Mouse (Mus musculus) forebrain, embryonic 12.5 days (tissue): ENCODE measurements around the gene Phf5a. TPM values are rescaled to one million over a fixed set of nuclear protein-coding genes. Genes with fewer than 3 reads are reported as not detected.

Experiments used
- ATAC-seq: fragments of 200-750 bp; cut with Nextera tagmentation; 2 replicates; pipeline ENCODE4 v1.8.0; 2017; ENCODE audit warnings: moderate TSS enrichment; ENCODE audit not compliant: low FRiP score
- H3K27ac ChIP-seq: fragments of 300-500 bp; sonication (generic); 2 replicates; pipeline ENCODE4 v1.5.1; 2016; ENCODE audit warnings: mild to moderate bottlenecking
- H3K27me3 ChIP-seq: fragments of 300-500 bp; sonication (generic); 2 replicates; pipeline ENCODE4 v1.6.1; 2016; ENCODE audit warnings: mild to moderate bottlenecking
- H3K36me3 ChIP-seq: fragments of 300-500 bp; sonication (generic); replicated peaks from 2 replicates; pipeline ENCODE4 v1.6.1; 2016; ENCODE audit warnings: mild to moderate bottlenecking
- H3K4me1 ChIP-seq: fragments of 300-500 bp; sonication (generic); 2 replicates; pipeline ENCODE4 v1.6.1; 2016
- H3K4me2 ChIP-seq: fragments of 300-500 bp; sonication (generic); 2 replicates; pipeline ENCODE4 v1.6.1; 2016; ENCODE audit warnings: mild to moderate bottlenecking, moderate library complexity
- H3K4me3 ChIP-seq: fragments of 300-500 bp; sonication (generic); replicated peaks from 2 replicates; pipeline ENCODE4 v1.5.1; 2016; ENCODE audit warnings: mild to moderate bottlenecking
- H3K9ac ChIP-seq: fragments of 300-500 bp; sonication (generic); 2 replicates; pipeline ENCODE4 v1.6.1; 2016; ENCODE audit warnings: mild to moderate bottlenecking
- H3K9me3 ChIP-seq: fragments of 300-500 bp; sonication (generic); 2 replicates; pipeline ENCODE4 v1.6.1; 2016
- WGBS: fragments of 180-500 bp; shearing (Covaris S2); methylation state at CpG from one replicate; pipeline ENCODE4 v1.1.7; 2016; 5-methylcytosine and 5-hydroxymethylcytosine counted together
- polyA plus RNA-seq: library from polyadenylated mRNA; unstranded; fragments of >200 nt; fragmentation: Nextera tagmentation; extraction: Ambion mirVana; gene quantifications from 2 replicates; pipeline ENCODE4 v1.2.1, GENCODE M21; 2016

The Phf5a gene
- polyA plus RNA-seq, 1 experiment from 2014 or later, result 140 TPM

- H3K27ac ChIP-seq, result no peak overlapping the region
- no peaks in the 10 kb centered on the region for H3K27me3 ChIP-seq
- H3K4me1 ChIP-seq, result peaks cover 4% of the 10 kb centered on the region
- peaks cover 36% of the 10 kb centered on the region for H3K36me3 ChIP-seq
- H3K4me2 ChIP-seq, result no peak overlapping the region
- no peak for ATAC-seq
- WGBS, result 66% methylated on average over 2 of the region's 2 CpGs
- no peak overlapping the region for H3K4me3 ChIP-seq
- H3K9ac ChIP-seq, result no peak overlapping the region
- H3K9me3 ChIP-seq, result no peaks in the 10 kb centered on the region
These were observed 42.5 kb downstream of the Phf5a start for GRCm38 (mm10) chr15:81829208-81829580.

DNA sequence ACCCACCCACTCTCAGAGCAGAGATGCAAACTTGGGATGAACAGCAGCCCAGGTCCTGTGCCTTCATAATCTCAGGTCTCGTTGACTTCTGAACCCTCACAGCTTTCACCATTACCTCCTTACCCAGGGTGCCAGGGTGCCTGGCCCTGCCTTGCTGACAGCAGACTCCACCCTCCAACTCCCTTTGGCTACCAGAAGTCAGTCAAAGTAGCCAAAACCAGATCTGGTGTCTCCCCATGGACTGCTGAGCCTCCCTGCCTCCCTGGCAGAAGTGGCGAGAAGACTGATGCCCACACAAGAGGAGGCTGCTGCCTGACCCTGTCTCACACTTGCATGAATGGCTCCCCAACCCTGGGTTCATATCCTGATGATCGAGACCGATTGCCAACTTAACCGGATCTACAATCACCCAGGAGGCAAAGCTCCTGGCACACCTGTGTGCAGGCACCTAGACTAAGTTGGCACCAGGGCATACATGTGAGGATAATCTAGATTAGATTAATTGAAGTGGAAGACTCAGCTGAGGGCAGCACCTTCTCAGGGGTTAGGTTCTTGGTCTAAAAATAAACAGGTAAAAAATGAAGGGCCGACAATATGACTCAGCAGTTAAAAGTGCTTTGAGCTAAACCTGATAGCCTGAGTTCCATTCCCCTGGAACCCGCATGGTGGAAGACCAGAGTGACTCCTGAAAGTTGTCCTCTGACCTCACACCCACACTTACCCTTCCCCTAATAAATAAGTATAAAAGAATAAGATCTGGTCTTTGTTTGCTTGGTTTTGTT lies 43.1 kb downstream of the Phf5a start:
- WGBS, result 88% methylated on average over 7 of the region's 7 CpGs
- H3K9ac ChIP-seq, result no peak overlapping the region
- no peaks in the 10 kb centered on the region for H3K9me3 ChIP-seq
- H3K36me3 ChIP-seq, result peaks cover 42% of the 10 kb centered on the region
- no peak overlapping the region for H3K4me2 ChIP-seq
- H3K27ac ChIP-seq, result no peak overlapping the region
- no peak overlapping the region for H3K4me3 ChIP-seq
- peaks cover 4% of the 10 kb centered on the region for H3K4me1 ChIP-seq
- ATAC-seq, result no peak
- H3K27me3 ChIP-seq, result no peaks in the 10 kb centered on the region

DNA sequence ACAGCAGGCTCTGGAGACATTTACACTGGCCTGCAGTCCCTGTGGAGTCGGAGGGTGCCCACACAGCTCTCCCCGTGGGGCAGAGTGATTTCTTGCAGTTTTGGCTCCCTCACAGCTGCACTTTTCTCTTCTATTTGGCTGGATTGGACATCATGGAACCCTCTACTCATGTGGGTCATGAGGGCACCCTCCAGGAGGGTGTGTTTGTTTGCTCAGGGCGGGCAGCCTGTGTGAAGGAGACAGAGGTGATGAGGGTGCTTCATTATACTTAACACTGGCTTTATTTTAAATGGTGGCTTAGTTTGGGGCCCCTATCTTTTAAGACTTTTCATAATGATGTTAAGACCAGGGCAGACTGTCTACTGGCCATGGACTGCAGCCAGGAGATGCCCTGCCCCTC lies 46.9 kb downstream of the Phf5a start:
- Histone ChIP-seq H3K27ac (no peak overlapping the region), H3K9ac (no peak overlapping the region), H3K4me3 (no peak overlapping the region), H3K27me3 (no peaks in the 10 kb centered on the region), H3K4me1 (no peaks in the 10 kb centered on the region), H3K36me3 (peaks cover 74% of the 10 kb centered on the region), H3K9me3 (no peaks in the 10 kb centered on the region), H3K4me2 (no peak overlapping the region)
- no peak for ATAC-seq
- WGBS, result 86% methylated on average over 3 of the region's 3 CpGs

GRCm38 (mm10) chr15:81822631-81823030 lies 49.1 kb downstream of the Phf5a start:
- H3K4me2 ChIP-seq, result no peak overlapping the region
- no peak overlapping the region for H3K27ac ChIP-seq
- H3K9me3 ChIP-seq, result no peaks in the 10 kb centered on the region
- peaks cover 90% of the 10 kb centered on the region for H3K36me3 ChIP-seq
- WGBS, result 92% methylated on average over 3 of the region's 3 CpGs
- ATAC-seq, result no peak
- no peak overlapping the region for H3K4me3 ChIP-seq
- H3K9ac ChIP-seq, result no peak overlapping the region
- no peaks in the 10 kb centered on the region for H3K4me1 ChIP-seq
- H3K27me3 ChIP-seq, result no peaks in the 10 kb centered on the region

DNA sequence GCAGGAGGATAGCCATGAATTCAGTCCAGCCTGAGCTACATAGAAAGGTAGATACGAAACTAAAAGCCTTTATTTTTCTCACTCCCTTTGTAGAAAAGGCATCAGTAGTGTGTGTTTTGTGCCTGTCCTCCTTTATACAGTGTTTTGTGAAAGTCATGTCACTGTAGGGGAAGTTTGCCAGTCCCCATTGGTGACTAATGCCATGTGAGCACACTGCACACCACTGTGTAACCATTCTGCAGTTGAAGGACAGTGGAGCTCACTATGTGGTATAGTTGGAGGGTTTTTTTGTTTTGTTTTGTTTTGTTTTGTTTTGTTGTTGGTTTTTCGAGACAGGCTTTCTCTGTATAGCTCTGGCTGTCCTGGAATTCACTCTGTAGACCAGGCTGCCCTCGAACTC lies 53.3 kb downstream of the Phf5a start:
- H3K27me3 ChIP-seq, result no peaks in the 10 kb centered on the region
- no peak overlapping the region for H3K4me3 ChIP-seq
- H3K9me3 ChIP-seq, result no peaks in the 10 kb centered on the region
- H3K36me3 ChIP-seq, result peaks cover 73% of the 10 kb centered on the region
- no peak for ATAC-seq
- no peak overlapping the region for H3K9ac ChIP-seq
- no peak overlapping the region for H3K27ac ChIP-seq
- 84% methylated on average over 3 of the region's 3 CpGs for WGBS
- H3K4me2 ChIP-seq, result no peak overlapping the region
- peaks cover 10% of the 10 kb centered on the region for H3K4me1 ChIP-seq

GRCm38 (mm10) chr15:81814716-81815370 lies 56.9 kb downstream of the Phf5a start:
- H3K4me3 ChIP-seq, result no peak overlapping the region
- 94% methylated on average over 12 of the region's 12 CpGs for WGBS
- peaks cover 43% of the 10 kb centered on the region for H3K36me3 ChIP-seq
- H3K27me3 ChIP-seq, result no peaks in the 10 kb centered on the region
- H3K9ac ChIP-seq, result no peak overlapping the region
- ATAC-seq, result no peak
- H3K27ac ChIP-seq, result no peak overlapping the region
- peaks cover 33% of the 10 kb centered on the region for H3K4me1 ChIP-seq
- no peaks in the 10 kb centered on the region for H3K9me3 ChIP-seq
- no peak overlapping the region for H3K4me2 ChIP-seq

Other genes with a start within 250 kb of the Phf5a start
- 36.8 and 39.6 TPM in 2 replicates for gene L3mbtl2, start 208.0 kb downstream of the Phf5a start, polyA plus RNA-seq
- gene Chadl, start 174.6 kb downstream of the Phf5a start, polyA plus RNA-seq, result 5.0 TPM in 2 replicates
- gene Zc3h7b, start 126.9 kb downstream of the Phf5a start, polyA plus RNA-seq, result 45.8 and 51.3 TPM in 2 replicates
- 166 and 174 TPM in 2 replicates for gene Rangap1, start 126.4 kb downstream of the Phf5a start, polyA plus RNA-seq
- gene Tef, start 69.5 kb downstream of the Phf5a start, polyA plus RNA-seq, result 25.8 and 27.2 TPM in 2 replicates
- 24.4 and 24.8 TPM in 2 replicates for gene Tob2, start 13.1 kb downstream of the Phf5a start, polyA plus RNA-seq
- 184 and 185 TPM in 2 replicates for gene Aco2, start 398 bp upstream of the Phf5a start, polyA plus RNA-seq
- gene Polr3h, start 54.3 kb upstream of the Phf5a start, polyA plus RNA-seq, result 69.8 and 75.6 TPM in 2 replicates
- gene Csdc2, start 64.8 kb upstream of the Phf5a start, polyA plus RNA-seq, result 35.8 and 39.9 TPM in 2 replicates
- gene Pmm1, start 89.0 kb upstream of the Phf5a start, polyA plus RNA-seq, result 42.0 and 44.0 TPM in 2 replicates
- not detected in 2 replicates for gene 1700029P11Rik, start 108.6 kb upstream of the Phf5a start, polyA plus RNA-seq
- 58.5 and 64.4 TPM in 2 replicates for gene Xrcc6, start 115.9 kb upstream of the Phf5a start, polyA plus RNA-seq
- gene Desi1, start 162.0 kb upstream of the Phf5a start, polyA plus RNA-seq, result 39.2 and 40.7 TPM in 2 replicates
- gene Snu13, start 175.7 kb upstream of the Phf5a start, polyA plus RNA-seq, result 210 and 220 TPM in 2 replicates
- gene 4930407I10Rik, start 187.2 kb upstream of the Phf5a start, polyA plus RNA-seq, result 0.06 TPM in 1 of 2 replicates, not detected in the other
- gene Mei1, start 198.1 kb upstream of the Phf5a start, polyA plus RNA-seq, result 0.06 and 0.08 TPM in 2 replicates